Mouse (Mus musculus): ENCODE measurements around the gene Adamts14. TPM values are rescaled to one million over a fixed set of nuclear protein-coding genes. Genes with fewer than 3 reads are reported as not detected.

Gene Adamts14
- polyA plus RNA-seq, 1 experiment from 2014 or later: 0.35 TPM

DNA sequence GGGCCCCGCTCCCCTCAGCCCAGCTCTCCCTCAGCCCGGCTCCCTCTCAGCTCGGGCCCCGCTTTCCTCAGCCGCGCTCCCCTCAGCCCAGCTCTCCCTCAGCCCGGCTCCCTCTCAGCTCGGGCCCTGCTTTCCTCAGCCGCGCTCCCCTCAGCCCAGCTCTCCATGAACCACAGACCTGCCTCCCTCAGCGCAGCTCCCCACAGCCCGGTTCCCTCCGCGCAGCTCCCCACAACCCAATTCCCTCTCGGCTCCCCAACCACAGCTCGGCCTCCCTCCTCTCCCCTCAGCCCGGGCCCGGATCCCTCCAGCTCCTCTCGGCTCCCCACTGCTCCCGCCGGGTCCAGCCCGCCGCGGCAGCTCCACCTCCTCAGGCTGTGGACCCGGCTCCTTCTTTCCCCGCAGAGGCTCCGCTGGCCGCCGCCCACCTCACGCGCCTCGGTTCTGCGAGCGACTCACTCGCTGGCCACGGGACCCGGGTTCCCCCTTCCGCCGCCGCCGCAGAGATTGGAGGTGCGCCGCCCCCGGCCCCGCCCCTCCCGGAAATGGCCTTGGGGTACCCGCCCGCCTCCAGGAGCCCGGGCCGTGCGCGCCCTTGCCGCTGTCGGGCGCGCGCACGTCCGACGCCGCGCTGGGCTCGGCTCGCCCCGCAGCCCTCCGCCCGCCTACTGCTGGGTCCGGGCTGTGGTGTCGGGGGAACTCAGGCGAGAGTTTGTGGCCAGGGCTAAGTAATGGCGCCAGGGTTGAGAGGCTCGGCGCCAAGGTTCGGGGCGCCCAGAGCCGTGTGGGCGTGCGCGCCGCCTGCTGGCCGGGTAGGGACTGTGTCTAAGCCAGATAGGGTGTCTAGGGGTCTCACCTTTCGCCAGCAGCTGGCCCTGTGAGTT, 125.8 kb downstream of the Adamts14 start, which contains the start of gene Sgpl1:
Gene Sgpl1, minus strand, starts transcription at position 547 of the 884 bp plus-strand sequence.
- Histone ChIP-seq H3K36me3 (no peaks in the 10 kb centered on the region; the same call in 1 of the 2 replicates), H3K4me1 (replicated peaks) (peaks cover 19% of the 10 kb centered on the region), H3K9me3 (no peaks in the 10 kb centered on the region), H3K27me3 (no peaks in the 10 kb centered on the region), H3K4me3 (peak within 1 kb of the TSS; percentile 97), H3K9ac (peak within 1 kb of the TSS; percentile 98), H3K4me2 (peak within 1 kb of the TSS; percentile 89), H3K27ac (replicated peaks) (peak within 1 kb of the TSS; percentile 93)
- peak; percentile 91 for ATAC-seq (ENCODE audit: low FRiP score, low read depth)
- WGBS: under 1% methylated on average over 82 of the region's 82 CpGs

Other genes with a start within 250 kb of the Adamts14 start
- gene Pcbd1, start 184.1 kb downstream of the Adamts14 start, polyA plus RNA-seq (2015; fragmentation: Nextera tagmentation; extraction: Ambion mirVana): 42.8 and 47.7 TPM in 2 replicates
- 46.6 and 47.9 TPM in 2 replicates for gene Sgpl1, start 125.7 kb downstream of the Adamts14 start, polyA plus RNA-seq (2015; fragmentation: Nextera tagmentation; extraction: Ambion mirVana)
- gene Tbata, start 101.5 kb downstream of the Adamts14 start, polyA plus RNA-seq (2015; fragmentation: Nextera tagmentation; extraction: Ambion mirVana): 0.21 and 0.56 TPM in 2 replicates
- gene Prf1, start 24.4 kb upstream of the Adamts14 start, polyA plus RNA-seq (2015; fragmentation: Nextera tagmentation; extraction: Ambion mirVana): not detected in 2 replicates
- 26.4 and 32.4 TPM in 2 replicates for gene Pald1, start 110.1 kb upstream of the Adamts14 start, polyA plus RNA-seq (2015; fragmentation: Nextera tagmentation; extraction: Ambion mirVana)
- 0.30 and 0.34 TPM in 2 replicates for gene Nodal, start 144.5 kb upstream of the Adamts14 start, polyA plus RNA-seq (2015; fragmentation: Nextera tagmentation; extraction: Ambion mirVana)
- gene Eif4ebp2, start 179.2 kb upstream of the Adamts14 start, polyA plus RNA-seq (2015; fragmentation: Nextera tagmentation; extraction: Ambion mirVana): 55.7 and 56.2 TPM in 2 replicates
- gene Lrrc20, start 202.4 kb upstream of the Adamts14 start, polyA plus RNA-seq (2015; fragmentation: Nextera tagmentation; extraction: Ambion mirVana): 15.6 and 17.8 TPM in 2 replicates

All from hindbrain, embryonic 15.5 days (tissue).